In genomic region chr9:32711768-32712167, GRCm38 (mm10) we compare ENCODE assay signal across 17 mouse cellular contexts.
DNase-seq lines count a peak whose midpoint lies in the region; ATAC-seq and TF ChIP-seq lines count a peak whose summit lies in the region.
"Had no signal": no experiment of that assay in that cellular context is flagged by ENCODE, and none has a peak within 500 bp of the region (broad histone marks: within the 10 kb centered on the region; RNA-seq: fewer than 3 reads in every experiment).

No protein-coding gene starts in this region.

- 43% methylated on average over 4 of the region's 4 CpGs for WGBS in heart, adult 2 months
- 93% methylated on average over 4 of the region's 4 CpGs for WGBS in midbrain, embryonic 11.5 days
- WGBS in midbrain, embryonic 15.5 days, result 88% methylated on average over 4 of the region's 4 CpGs

- no peaks in the 10 kb centered on the region for H3K9me3 ChIP-seq in midbrain, embryonic 11.5 days (ENCODE audit: control insufficient read depth, low read length)
- no peaks in the 10 kb centered on the region for H3K9me3 ChIP-seq in midbrain, embryonic 15.5 days

- H3K79me2 ChIP-seq in heart, adult 2 months (replicated peaks; ENCODE audit: control insufficient read depth, insufficient read depth, low read length), result peaks cover 6% of the 10 kb centered on the region

- ATAC-seq in midbrain, embryonic 11.5 days (ENCODE audit: low FRiP score), result no peak
- no peak for ATAC-seq in midbrain, embryonic 15.5 days (replicated peaks)
- ATAC-seq: hindbrain, embryonic 16.5 days; midbrain, embryonic 13.5 days had no signal

- H3K4me2 ChIP-seq in midbrain, embryonic 11.5 days, result no peak overlapping the region
- no peak overlapping the region for H3K4me2 ChIP-seq in midbrain, embryonic 15.5 days
- H3K4me2 ChIP-seq: liver, embryonic 11.5 days; midbrain, embryonic 13.5 days; neural tube, embryonic 12.5 days had no signal

- H3K9ac ChIP-seq in heart, adult 2 months (ENCODE audit: low read depth, low read length), result no peak overlapping the region
- no peak overlapping the region for H3K9ac ChIP-seq in midbrain, embryonic 11.5 days (ENCODE audit: low read length)
- H3K9ac ChIP-seq in midbrain, embryonic 15.5 days, result no peak overlapping the region
- H3K9ac ChIP-seq: midbrain, embryonic 13.5 days; neural tube, embryonic 12.5 days had no signal

- intact Hi-C loops in heart, adult 2 months (cut with DNase I), result loop anchor here (2.0 to 10.0 kb wide), 2 partner anchors 15 to 193 kb away; no protein-coding TSS in a partner anchor
- intact Hi-C loops in heart, postnatal 25 days (cut with DNase I), result loop anchor here (2.0 kb wide), 1 partner anchor 15 kb away; no protein-coding TSS in a partner anchor

- no peaks in the 10 kb centered on the region for H3K27me3 ChIP-seq in heart, adult 2 months (ENCODE audit: control insufficient read depth, insufficient read depth, low read length)
- 0 out of 2 replicates have a peak, but pooled peaks cover 3% of the 10 kb centered on the region for H3K27me3 ChIP-seq in midbrain, embryonic 11.5 days (ENCODE audit: control insufficient read depth, insufficient read depth, low read length)
- no peaks in the 10 kb centered on the region for H3K27me3 ChIP-seq in midbrain, embryonic 15.5 days (replicated peaks)
- H3K27me3 ChIP-seq: CH12.LX had no signal

- TF ChIP-seq EP300 in heart, adult 2 months (IDR thresholded peaks at IDR 0.05; ENCODE audit: insufficient read depth, low read depth, low read length), result no peak

- no peak overlapping the region for H3K4me3 ChIP-seq in heart, adult 2 months
- H3K4me3 ChIP-seq in midbrain, embryonic 11.5 days (ENCODE audit: low read depth, low read length), result no peak overlapping the region
- H3K4me3 ChIP-seq in midbrain, embryonic 15.5 days, result no peak overlapping the region
- H3K4me3 ChIP-seq in brown adipose tissue, adult 24 weeks (ENCODE audit: insufficient read depth, low read depth, low read length), result no peak overlapping the region
- H3K4me3 ChIP-seq: erythroblast, embryonic 14.5 days; midbrain, embryonic 13.5 days; neural tube, embryonic 12.5 days had no signal

- no peak for TF ChIP-seq CTCF in heart, adult 2 months (IDR thresholded peaks at IDR 0.05)

- H3K4me1 ChIP-seq in heart, adult 2 months (ENCODE audit: control insufficient read depth, insufficient read depth, low read length), result peaks cover 44% of the 10 kb centered on the region
- H3K4me1 ChIP-seq in midbrain, embryonic 11.5 days (ENCODE audit: control insufficient read depth, insufficient read depth, low read length), result peaks cover 7% of the 10 kb centered on the region
- H3K4me1 ChIP-seq in midbrain, embryonic 15.5 days, result no peaks in the 10 kb centered on the region
- H3K4me1 ChIP-seq in brown adipose tissue, adult 24 weeks (ENCODE audit: control insufficient read depth, insufficient read depth, insufficient read length, low read length), result peaks cover 53% of the 10 kb centered on the region

- H3K27ac ChIP-seq in heart, adult 2 months, result peak overlapping the region; percentile 80
- no peak overlapping the region for H3K27ac ChIP-seq in midbrain, embryonic 11.5 days (ENCODE audit: low read depth, low read length)
- H3K27ac ChIP-seq in midbrain, embryonic 15.5 days, result no peak overlapping the region
- peak overlapping the region; percentile 46 for H3K27ac ChIP-seq in brown adipose tissue, adult 24 weeks (replicated peaks; ENCODE audit: low read depth, low read length)
- H3K27ac ChIP-seq: midbrain, embryonic 13.5 days; neural tube, embryonic 12.5 days had no signal

- DNase-seq in heart, adult 2 months, result peak in 1 of 2 experiments; percentile 41
- DNase-seq in heart, postnatal 25 days (ENCODE audit: low spot score), result no peak
- peak; percentile 80 for DNase-seq in midbrain, embryonic 11.5 days (ENCODE audit: low spot score, missing footprints)
- peak; percentile 45 to 70 for DNase-seq in kidney, postnatal 36 days
- no peak for DNase-seq in urinary bladder, postnatal 10 days (ENCODE audit: low spot score)
- DNase-seq in Muller cell, postnatal 12 days (ENCODE audit: inconsistent ontology term), result no peak
- DNase-seq: cerebellum, adult 11 months; embryo, embryonic 11 days; lung, postnatal 14 days had no signal

- no peak for TF ChIP-seq POLR2A in heart, adult 2 months (IDR thresholded peaks at IDR 0.05; ENCODE audit: insufficient read depth, low read depth, low read length)

- H3K36me3 ChIP-seq in heart, adult 2 months (ENCODE audit: control insufficient read depth, insufficient read depth, low read length), result peaks cover 72% of the 10 kb centered on the region
- no peaks in the 10 kb centered on the region for H3K36me3 ChIP-seq in midbrain, embryonic 11.5 days (ENCODE audit: control insufficient read depth, insufficient read depth, low read length)
- H3K36me3 ChIP-seq in midbrain, embryonic 15.5 days (replicated peaks), result no peaks in the 10 kb centered on the region
- H3K36me3 ChIP-seq: midbrain, embryonic 13.5 days; neural tube, embryonic 12.5 days had no signal

Comparison
In these comparisons a context has a peak if more than half of its experiments do, and no peak if none do; other contexts are left out.
1. DNase-seq: peak in midbrain, embryonic 11.5 days (single experiment) and kidney, postnatal 36 days (2 of 2); none in heart, postnatal 25 days (single experiment), urinary bladder, postnatal 10 days (single experiment) and Muller cell, postnatal 12 days (single experiment).
2. H3K27ac ChIP-seq: peak in heart, adult 2 months (single experiment) and brown adipose tissue, adult 24 weeks (single experiment); none in midbrain, embryonic 11.5 days (single experiment) and midbrain, embryonic 15.5 days (single experiment).